In genomic region chr16:91795044-91795443, GRCm38 (mm10) we compare ENCODE assay signal across 17 mouse cellular contexts.
DNase-seq lines count a peak whose midpoint lies in the region; ATAC-seq and TF ChIP-seq lines count a peak whose summit lies in the region.
"Had no signal": no experiment of that assay in that cellular context is flagged by ENCODE, and none has a peak within 500 bp of the region (broad histone marks: within the 10 kb centered on the region; RNA-seq: fewer than 3 reads in every experiment).

No protein-coding gene starts in this region.

- H3K4me2 ChIP-seq in heart, postnatal 0 days (ENCODE audit: low read depth, low read length) = no peak overlapping the region
- no peak overlapping the region for H3K4me2 ChIP-seq in liver, embryonic 14.5 days (ENCODE audit: low read depth)
- H3K4me2 ChIP-seq: embryonic facial prominence, embryonic 12.5 days; forebrain, embryonic 15.5 days; hindbrain, embryonic 15.5 days had no signal

- no peak for TF ChIP-seq CTCF in heart, postnatal 0 days (IDR thresholded peaks at IDR 0.05; ENCODE audit: low read depth)
- TF ChIP-seq CTCF in liver, embryonic 14.5 days (IDR thresholded peaks at IDR 0.05; ENCODE audit: low read depth) = no peak

- peak overlapping the region; percentile 77; the same call in 1 of the 2 replicates for H3K27ac ChIP-seq in heart, postnatal 0 days (ENCODE audit: low read depth)
- no peak overlapping the region for H3K27ac ChIP-seq in liver, embryonic 14.5 days
- H3K27ac ChIP-seq: embryonic facial prominence, embryonic 12.5 days; forebrain, embryonic 15.5 days; hindbrain, embryonic 15.5 days had no signal

- intact Hi-C loops in heart, postnatal 25 days (cut with DNase I) = no loop called here

- no peak for DNase-seq in heart, postnatal 0 days (ENCODE audit: low spot score)
- no peak for DNase-seq in heart, postnatal 25 days (ENCODE audit: low spot score)
- DNase-seq in liver, embryonic 14.5 days (ENCODE audit: low read depth in 3 of 3, low spot score in 3 of 3) = no peak
- DNase-seq in yolk sac, embryonic 10.5 days (ENCODE audit: low spot score) = peak; percentile 51
- DNase-seq in retina, postnatal 1 day = no peak
- no peak for DNase-seq in gastrocnemius, adult 8-10 months (ENCODE audit: low spot score in 2 of 2)
- DNase-seq: cerebellum, adult 8-10 months; cerebellum, postnatal 25 days; gastrocnemius, postnatal 10 days; heart, postnatal 14 days had no signal

- ATAC-seq in heart, postnatal 0 days (ENCODE audit: insufficient read depth, low read depth) = no peak
- no peak for ATAC-seq in megakaryocyte, adult 5-6 weeks (ENCODE audit: poor library complexity, severe bottlenecking)
- ATAC-seq in liver, embryonic 14.5 days (ENCODE audit: insufficient read depth) = peak; percentile 52; the same call in 1 of the 2 replicates
- ATAC-seq: forebrain, embryonic 15.5 days; Patski had no signal

- H3K9ac ChIP-seq in heart, postnatal 0 days (replicated peaks; ENCODE audit: low read depth, low read length) = no peak overlapping the region
- H3K9ac ChIP-seq in liver, embryonic 14.5 days (replicated peaks) = no peak overlapping the region
- H3K9ac ChIP-seq: embryonic facial prominence, embryonic 12.5 days; forebrain, embryonic 15.5 days; hindbrain, embryonic 15.5 days had no signal

- no peak for TF ChIP-seq EP300 in heart, postnatal 0 days (IDR thresholded peaks at IDR 0.05; ENCODE audit: low read depth)
- no peak for TF ChIP-seq EP300 in liver, embryonic 14.5 days (IDR thresholded peaks at IDR 0.05; ENCODE audit: low read depth)

- no peak overlapping the region for H3K4me3 ChIP-seq in heart, postnatal 0 days (ENCODE audit: low read depth, low read length)
- H3K4me3 ChIP-seq in megakaryocyte, embryonic 14.5 days (replicated peaks) = peak overlapping the region; percentile 91
- no peak overlapping the region for H3K4me3 ChIP-seq in liver, embryonic 14.5 days (ENCODE audit: insufficient read depth in 1 of 2, low read depth in 2 of 2, low read length in 2 of 2)
- H3K4me3 ChIP-seq: embryonic facial prominence, embryonic 12.5 days; forebrain, embryonic 15.5 days; hindbrain, embryonic 15.5 days had no signal

- H3K9me3 ChIP-seq in heart, postnatal 0 days (replicated peaks; ENCODE audit: control insufficient read depth, low read length) = no peaks in the 10 kb centered on the region
- peaks cover 16% of the 10 kb centered on the region for H3K9me3 ChIP-seq in megakaryocyte, embryonic 14.5 days
- H3K9me3 ChIP-seq in liver, embryonic 14.5 days (ENCODE audit: control insufficient read depth, low read length) = no peaks in the 10 kb centered on the region
- H3K9me3 ChIP-seq: embryonic facial prominence, embryonic 12.5 days; forebrain, embryonic 15.5 days; hindbrain, embryonic 15.5 days had no signal

- peaks cover 18% of the 10 kb centered on the region for H3K4me1 ChIP-seq in heart, postnatal 0 days (ENCODE audit: control insufficient read depth, insufficient read depth)
- peaks cover 80% of the 10 kb centered on the region for H3K4me1 ChIP-seq in megakaryocyte, embryonic 14.5 days
- peaks cover 4 to 30% of the 10 kb centered on the region in 2 experiments; a peak in 3 of 4 replicates for H3K4me1 ChIP-seq in liver, embryonic 14.5 days (replicated peaks; ENCODE audit: control insufficient read depth in 2 of 2, insufficient read depth in 2 of 2, low read length in 1 of 2)
- H3K4me1 ChIP-seq: embryonic facial prominence, embryonic 12.5 days; forebrain, embryonic 15.5 days had no signal

- no peaks in the 10 kb centered on the region for H3K27me3 ChIP-seq in heart, postnatal 0 days (ENCODE audit: control insufficient read depth, insufficient read depth, low read length)
- peaks cover 44% of the 10 kb centered on the region for H3K27me3 ChIP-seq in megakaryocyte, embryonic 14.5 days (replicated peaks)
- no peaks in the 10 kb centered on the region; the same call in 1 of the 2 replicates for H3K27me3 ChIP-seq in liver, embryonic 14.5 days (ENCODE audit: control insufficient read depth, insufficient read depth, low read length)
- H3K27me3 ChIP-seq: CH12.LX; embryonic facial prominence, embryonic 12.5 days; forebrain, embryonic 15.5 days; hindbrain, embryonic 15.5 days; Patski had no signal

- 94% methylated on average over 2 of the region's 2 CpGs for WGBS in heart, postnatal 0 days
- 73% methylated on average over 2 of the region's 2 CpGs for WGBS in liver, embryonic 14.5 days (ENCODE audit: insufficient replicate concordance)

- peaks cover 8% of the 10 kb centered on the region for H3K36me3 ChIP-seq in heart, postnatal 0 days (replicated peaks; ENCODE audit: control insufficient read depth, insufficient read depth, low read length)
- H3K36me3 ChIP-seq in megakaryocyte, embryonic 14.5 days (replicated peaks; ENCODE audit: low read length) = peaks cover 47% of the 10 kb centered on the region
- H3K36me3 ChIP-seq in liver, embryonic 14.5 days (replicated peaks; ENCODE audit: control insufficient read depth, insufficient read depth, low read depth) = no peaks in the 10 kb centered on the region
